Mouse (Mus musculus): ENCODE results near the gene Fam53b.

- TF ChIP-seq POLR2A (IDR thresholded peaks at IDR 0.05; ENCODE audit: extremely low read depth, insufficient read depth, low read length) (no peak), CTCF (IDR thresholded peaks at IDR 0.05; ENCODE audit: extremely low read depth, insufficient read depth, low read length) (no peak)
Measured at GRCm38 (mm10) chr7:132806286-132806685, 7.4 kb downstream of the Fam53b start.
